Mouse (Mus musculus) cerebellum, postnatal 4 days (tissue): ENCODE measurements around the gene Parvg.

Experiments
- DNase-seq, 2 experiments: peaks; one replicate each; pipeline ENCODE4 v3.0.0; 2022; ENCODE audit warnings: low spot score in 2 of 2, mixed read lengths in 1 of 2

The Parvg gene

GRCm38 (mm10) chr15:84303264-84303663 is 20.6 kb upstream of the Parvg start:
- DNase-seq = no peak

- DNase-seq = no peak
Observed at GRCm38 (mm10) chr15:84305333-84305732, 18.5 kb upstream of the Parvg start.

- peak in 1 of 2 experiments; percentile 64 for DNase-seq
Observed at GRCm38 (mm10) chr15:84310271-84310670, 13.6 kb upstream of the Parvg start.

GRCm38 (mm10) chr15:84311295-84312085 is 12.3 kb upstream of the Parvg start:
- no peak for DNase-seq

GRCm38 (mm10) chr15:84312878-84313565 is 10.8 kb upstream of the Parvg start:
- no peak for DNase-seq

GRCm38 (mm10) chr15:84313566-84313878 is 10.3 kb upstream of the Parvg start:
- no peak for DNase-seq

- no peak for DNase-seq
Observed at GRCm38 (mm10) chr15:84314420-84315080, 9.3 kb upstream of the Parvg start.

- no peak for DNase-seq
Observed at GRCm38 (mm10) chr15:84315276-84316046, 8.4 kb upstream of the Parvg start.

GRCm38 (mm10) chr15:84319393-84319792 is 4.4 kb upstream of the Parvg start:
- DNase-seq = no peak

GRCm38 (mm10) chr15:84321544-84322174 is 2.2 kb upstream of the Parvg start:
- DNase-seq = no peak

- DNase-seq = no peak
Observed at GRCm38 (mm10) chr15:84324870-84325553, 1.2 kb downstream of the Parvg start.

GRCm38 (mm10) chr15:84325736-84326135 is 1.9 kb downstream of the Parvg start:
- DNase-seq = no peak

- no peak for DNase-seq
Observed at GRCm38 (mm10) chr15:84328870-84329269, 5.0 kb downstream of the Parvg start.

GRCm38 (mm10) chr15:84329940-84330339 is 6.1 kb downstream of the Parvg start:
- no peak for DNase-seq

- DNase-seq = no peak
Observed at GRCm38 (mm10) chr15:84331066-84331612, 7.3 kb downstream of the Parvg start.

GRCm38 (mm10) chr15:84336281-84336817 is 12.5 kb downstream of the Parvg start:
- DNase-seq = no peak

- DNase-seq = no peak
Observed at GRCm38 (mm10) chr15:84337599-84337998, 13.8 kb downstream of the Parvg start.

GRCm38 (mm10) chr15:84340926-84341325 is 17.1 kb downstream of the Parvg start:
- no peak for DNase-seq

- no peak for DNase-seq
Observed at GRCm38 (mm10) chr15:84348769-84349168, 24.9 kb downstream of the Parvg start.
